Mouse (Mus musculus) ES-E14 (cell line): ENCODE results near the gene Rbfox3. TPM values are rescaled to one million over a fixed set of nuclear protein-coding genes. Genes with fewer than 3 reads are reported as not detected.

ENCODE experiments used
- DNase-seq: peaks from one replicate; pipeline ENCODE4 v3.0.0-alpha.2; 2013; ENCODE audit warnings: low read depth, low spot score
- H3K27ac ChIP-seq: 2 replicates; pipeline ENCODE4 v1.5.1; 2012; ENCODE audit warnings: low read depth, mild to moderate bottlenecking, low read length, moderate library complexity, mixed read lengths; ENCODE audit not compliant: poor library complexity, insufficient read depth, severe bottlenecking
- H3K36me3 ChIP-seq: 2 replicates; pipeline ENCODE4 v1.6.1; 2012; ENCODE audit warnings: mild to moderate bottlenecking, low read length, moderate library complexity, mixed read lengths; ENCODE audit not compliant: control insufficient read depth, poor library complexity, insufficient read depth, severe bottlenecking
- H3K4me1 ChIP-seq, 2 experiments: fragments of 150-350 bp in 1 of 2; sonication (generic) in 1 of 2; 2 replicates each; pipeline ENCODE4 v1.6.1; 2012; ENCODE audit warnings: low read length in 2 of 2, mild to moderate bottlenecking in 1 of 2, mixed read lengths in 1 of 2; ENCODE audit not compliant: control insufficient read depth in 2 of 2, insufficient read depth in 2 of 2, poor library complexity in 1 of 2
- H3K4me3 ChIP-seq, 2 experiments: fragments of 150-350 bp in 1 of 2; sonication (generic) in 1 of 2; 2 replicates each; pipeline ENCODE4 v1.5.1; 2012; ENCODE audit warnings: low read length in 2 of 2, low read depth in 1 of 2, mild to moderate bottlenecking in 1 of 2, mixed read lengths in 1 of 2; ENCODE audit not compliant: insufficient read depth in 1 of 2, poor library complexity in 1 of 2, severe bottlenecking in 1 of 2
- H3K9ac ChIP-seq: 2 replicates; pipeline ENCODE4 v1.6.1; 2012; ENCODE audit warnings: low read depth, mild to moderate bottlenecking, low read length, mixed read lengths; ENCODE audit not compliant: poor library complexity, insufficient read depth, severe bottlenecking
- H3K9me3 ChIP-seq: fragments of 150-350 bp; sonication (generic); 2 replicates; pipeline ENCODE4 v1.6.1; 2012; ENCODE audit warnings: low read depth, mild to moderate bottlenecking, low read length; ENCODE audit not compliant: control insufficient read depth, insufficient read depth
- CHD2 ChIP-seq: IDR thresholded peaks from 2 replicates; pipeline ENCODE4 v1.6.1; 2014; ENCODE audit warnings: mild to moderate bottlenecking, low read depth, low read length, inconsistent platforms
- HCFC1 ChIP-seq: IDR thresholded peaks from 2 replicates; pipeline ENCODE4 v1.6.1; 2012; ENCODE audit warnings: low read length, inconsistent platforms, borderline replicate concordance; ENCODE audit not compliant: insufficient read depth
- MAFK ChIP-seq: IDR thresholded peaks from 2 replicates; pipeline ENCODE4 v1.6.1; 2014; ENCODE audit warnings: mild to moderate bottlenecking, low read depth, low read length, inconsistent platforms; ENCODE audit not compliant: insufficient read depth
- ZC3H11A ChIP-seq: IDR thresholded peaks from 2 replicates; pipeline ENCODE4 v1.6.1; 2012; ENCODE audit warnings: low read depth, mild to moderate bottlenecking, inconsistent platforms, low read length, borderline replicate concordance
- ZNF384 ChIP-seq: IDR thresholded peaks from 2 replicates; pipeline ENCODE4 v1.6.1; 2012; ENCODE audit warnings: low read depth, low read length, inconsistent platforms
- in situ Hi-C, 2 experiments: fragments of 600-800 bp; cut with MboI; formaldehyde crosslinking; loops; one replicate each; pipeline ENCODE4 v1.15.1; 2025; ENCODE audit warnings: low sequenced_read_pairs in 2 of 2, inconsistent platforms in 1 of 2; ENCODE audit not compliant: unreplicated experiment in 2 of 2
- total RNA-seq: library from RNA; depleted of rRNA; stranded (reverse); fragments of 300-350 nt; gene quantifications from 2 replicates; pipeline ENCODE4 v1.2.3, GENCODE M21; 2012

Gene Rbfox3
- total RNA-seq, 1 experiment = 0.45 TPM

GRCm38 (mm10) chr11:118888426-118888825, 23.0 kb downstream of the Rbfox3 start:
- in situ Hi-C loops = no loop called here
- TF ChIP-seq HCFC1 = no peak
- no peak for TF ChIP-seq MAFK
- TF ChIP-seq ZC3H11A = no peak
- TF ChIP-seq CHD2 = no peak
- TF ChIP-seq ZNF384 = no peak
- no peaks in the 10 kb centered on the region for H3K9me3 ChIP-seq
- H3K4me3 ChIP-seq = no peak overlapping the region
- no peaks in the 10 kb centered on the region for H3K4me1 ChIP-seq
- H3K36me3 ChIP-seq = no peaks in the 10 kb centered on the region
- H3K27ac ChIP-seq = no peak overlapping the region
- no peak overlapping the region for H3K9ac ChIP-seq
- no peak for DNase-seq

DNA sequence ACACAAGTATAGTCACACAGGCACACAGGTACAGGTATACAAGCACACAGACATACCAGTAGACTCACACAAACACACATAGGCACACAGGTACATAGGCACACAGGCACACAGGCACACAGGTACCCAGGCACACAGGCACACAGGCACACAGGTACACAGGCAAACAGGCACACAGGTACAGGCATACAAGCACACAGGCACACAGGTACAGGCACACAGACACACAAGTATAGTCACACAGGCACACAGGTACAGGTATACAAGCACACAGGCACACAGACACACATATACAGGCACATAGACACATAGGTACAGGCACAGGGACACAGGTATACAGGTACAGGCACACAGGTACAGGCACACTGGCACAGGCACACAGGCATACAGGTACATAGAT, 24.2 kb downstream of the Rbfox3 start:
- in situ Hi-C loops = no loop called here
- TF ChIP-seq ZC3H11A (no peak), MAFK (no peak), ZNF384 (no peak), HCFC1 (no peak), CHD2 (no peak)

DNA sequence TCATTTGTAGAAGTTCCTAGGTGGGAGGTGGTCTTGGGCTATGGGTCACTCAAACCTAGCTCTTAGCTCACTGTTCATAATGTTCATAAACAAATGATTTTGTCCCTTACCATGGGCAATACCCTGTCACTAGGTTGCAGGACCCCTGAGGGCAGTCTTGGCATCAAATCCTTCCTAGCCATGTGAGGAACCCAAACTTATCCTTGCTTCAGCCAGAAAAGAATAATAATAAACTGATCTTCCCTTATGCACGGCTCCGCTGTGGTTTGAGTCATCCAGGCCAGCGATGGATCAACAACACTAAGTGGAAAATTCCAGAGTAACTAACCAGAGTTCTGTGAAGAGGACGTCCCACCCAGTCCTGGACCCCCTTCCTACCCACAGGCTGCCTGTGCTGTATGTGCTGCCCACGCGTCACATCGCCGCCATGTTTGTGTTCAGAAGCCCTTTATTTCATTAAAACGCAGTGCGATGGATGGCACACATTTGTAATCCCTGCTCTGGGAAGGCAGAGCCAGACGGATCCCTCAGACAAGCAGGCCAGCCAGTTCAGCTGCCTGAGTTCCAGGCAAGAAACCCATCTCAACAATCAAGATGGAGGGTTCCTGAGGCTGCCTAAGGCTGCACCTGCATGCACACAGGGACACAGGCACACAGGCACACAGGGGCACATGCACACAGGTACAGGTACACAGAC, 25.0 kb downstream of the Rbfox3 start:
- no peak overlapping the region for H3K27ac ChIP-seq
- no peak overlapping the region for H3K4me3 ChIP-seq
- H3K9me3 ChIP-seq = no peaks in the 10 kb centered on the region
- no peaks in the 10 kb centered on the region for H3K36me3 ChIP-seq
- no peak overlapping the region for H3K9ac ChIP-seq
- no peak for DNase-seq
- in situ Hi-C loops = no loop called here
- no peaks in the 10 kb centered on the region for H3K4me1 ChIP-seq
- TF ChIP-seq ZC3H11A = no peak
- no peak for TF ChIP-seq ZNF384
- no peak for TF ChIP-seq CHD2
- TF ChIP-seq HCFC1 = no peak
- TF ChIP-seq MAFK = no peak

More for the DNA sequence above, 24.2 kb downstream of the Rbfox3 start:
- no peaks in the 10 kb centered on the region for H3K4me1 ChIP-seq
- H3K9ac ChIP-seq = no peak overlapping the region
- no peaks in the 10 kb centered on the region for H3K36me3 ChIP-seq
- no peak for DNase-seq
- no peak overlapping the region for H3K4me3 ChIP-seq
- H3K9me3 ChIP-seq = no peaks in the 10 kb centered on the region
- no peak overlapping the region for H3K27ac ChIP-seq

GRCm38 (mm10) chr11:118885604-118886003, 25.8 kb downstream of the Rbfox3 start:
- in situ Hi-C loops = no loop called here
- no peaks in the 10 kb centered on the region for H3K4me1 ChIP-seq
- no peak overlapping the region for H3K27ac ChIP-seq

GRCm38 (mm10) chr11:118885135-118885534, 26.3 kb downstream of the Rbfox3 start:
- TF ChIP-seq CHD2 (no peak), ZC3H11A (no peak), ZNF384 (no peak), MAFK (no peak), HCFC1 (no peak)
- H3K36me3 ChIP-seq = no peaks in the 10 kb centered on the region
- H3K9ac ChIP-seq = no peak overlapping the region
- no peaks in the 10 kb centered on the region for H3K4me1 ChIP-seq
- H3K9me3 ChIP-seq = no peaks in the 10 kb centered on the region
- no peak overlapping the region for H3K4me3 ChIP-seq
- in situ Hi-C loops = no loop called here
- no peak for DNase-seq
- H3K27ac ChIP-seq = no peak overlapping the region

More at GRCm38 (mm10) chr11:118885604-118886003, 25.8 kb downstream of the Rbfox3 start:
- Histone ChIP-seq H3K4me3 (no peak overlapping the region), H3K9me3 (no peaks in the 10 kb centered on the region), H3K36me3 (no peaks in the 10 kb centered on the region), H3K9ac (no peak overlapping the region)
- no peak for TF ChIP-seq HCFC1
- DNase-seq = no peak
